Mouse (Mus musculus): ENCODE measurements around the gene Bsdc1. TPM values are rescaled to one million over a fixed set of nuclear protein-coding genes. Genes with fewer than 3 reads are reported as not detected.

Bsdc1 gene
- 18.0 and 19.5 TPM in 2 replicates for polyA plus RNA-seq (2016; fragmentation: Nextera tagmentation; extraction: Ambion mirVana)

DNA sequence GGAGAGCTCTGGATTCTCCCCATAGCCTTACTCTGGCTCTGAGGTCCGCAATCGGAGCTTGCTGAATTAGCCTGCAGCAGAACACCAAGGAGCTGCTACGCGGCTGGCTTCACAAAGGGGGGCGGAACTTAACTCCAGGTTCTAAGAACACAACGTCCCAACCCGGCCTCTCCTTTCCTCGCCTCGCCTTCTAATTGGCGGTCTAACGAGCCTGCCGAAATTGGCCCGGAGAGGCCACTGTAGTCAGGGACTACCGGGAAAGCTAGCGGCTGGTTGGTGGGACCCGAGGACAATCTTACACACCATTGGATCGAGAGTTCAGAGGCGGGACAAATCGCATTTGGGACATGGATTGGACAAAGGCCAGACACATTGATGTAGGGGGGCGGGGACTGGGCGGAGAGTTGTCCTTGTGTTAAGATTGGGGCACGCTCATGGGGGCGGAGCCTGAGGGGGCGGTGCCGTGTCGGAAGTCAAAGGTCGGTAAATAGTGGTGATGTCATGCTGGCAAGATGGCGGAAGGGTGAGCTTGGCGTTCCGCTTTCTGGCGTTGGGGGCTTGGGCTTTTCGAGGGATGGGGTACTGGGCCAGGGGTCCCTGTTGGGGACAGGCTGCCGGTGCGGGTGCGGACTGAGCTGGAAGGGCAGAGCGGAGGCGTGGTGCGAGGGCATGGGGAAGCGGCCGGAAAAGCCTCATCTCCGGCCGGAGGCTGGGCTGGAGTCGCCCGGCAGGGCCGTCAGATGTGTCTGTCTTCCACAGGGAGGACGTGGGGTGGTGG, at the start of gene Bsdc1:
Gene Bsdc1, plus strand, starts transcription at position 399 of the 778 bp plus-strand sequence.
- peaks cover 17% of the 10 kb centered on the region for H3K4me1 ChIP-seq
- peak; percentile 100 for DNase-seq (ENCODE audit: extremely low spot score, low spot score)
- no peaks in the 10 kb centered on the region for H3K27me3 ChIP-seq (ENCODE audit: poor library complexity, severe bottlenecking)
- H3K27ac ChIP-seq: peak within 1 kb of the TSS; percentile 89
- H3K36me3 ChIP-seq (replicated peaks): peaks cover 25% of the 10 kb centered on the region
- under 1% methylated on average over 46 of the region's 46 CpGs for WGBS
- H3K9me3 ChIP-seq: no peaks in the 10 kb centered on the region
- peak within 1 kb of the TSS; percentile 77 for H3K4me3 ChIP-seq

DNA sequence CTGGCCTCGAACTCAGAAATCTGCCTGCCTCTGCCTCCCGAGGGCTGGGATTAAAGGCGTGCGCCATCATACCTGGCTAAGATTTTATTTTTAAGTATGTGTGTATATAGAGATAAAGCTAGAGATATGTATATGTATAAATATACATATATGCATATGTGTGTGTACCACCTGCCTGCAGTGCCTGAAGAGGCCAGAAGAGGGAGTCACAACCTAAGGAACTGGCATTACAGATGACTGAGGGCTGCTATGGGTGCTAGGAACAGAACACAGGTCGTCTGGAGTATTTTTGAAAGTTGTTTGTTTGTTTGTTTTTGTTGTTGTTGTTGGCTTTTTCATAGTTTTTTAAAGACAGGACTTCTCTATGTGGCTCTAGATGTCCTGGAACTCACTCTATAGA, 45.5 kb upstream of the Bsdc1 start:
- Histone ChIP-seq H3K4me3 (no peak overlapping the region), H3K36me3 (replicated peaks) (no peaks in the 10 kb centered on the region), H3K27me3 (ENCODE audit: poor library complexity, severe bottlenecking) (no peaks in the 10 kb centered on the region), H3K9me3 (no peaks in the 10 kb centered on the region), H3K4me1 (no peaks in the 10 kb centered on the region), H3K27ac (no peak overlapping the region)
- DNase-seq (ENCODE audit: extremely low spot score, low spot score): no peak
- WGBS: 94% methylated on average over 5 of the region's 5 CpGs

DNA sequence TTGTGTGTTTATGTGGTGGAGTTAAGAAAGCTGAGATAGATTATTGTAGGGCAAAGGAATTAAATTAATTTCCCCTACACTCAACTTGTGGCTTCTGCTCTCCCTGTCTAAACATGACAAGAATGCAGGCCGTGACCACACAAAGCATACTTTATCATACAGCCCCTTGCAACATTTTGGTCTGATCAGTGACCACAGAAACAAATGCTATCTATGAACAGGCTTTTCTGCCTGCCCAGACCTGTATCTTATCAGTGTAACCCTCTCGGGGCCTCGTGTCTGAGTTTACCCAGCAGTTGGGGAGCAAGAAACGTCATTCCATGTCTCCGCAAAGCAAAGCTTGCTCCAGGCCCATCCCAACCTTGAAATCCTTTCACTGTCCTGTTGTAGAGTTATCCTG, 44.9 kb upstream of the Bsdc1 start:
- H3K4me3 ChIP-seq: no peak overlapping the region
- no peaks in the 10 kb centered on the region for H3K9me3 ChIP-seq
- no peak overlapping the region for H3K27ac ChIP-seq
- 87% methylated on average over 5 of the region's 5 CpGs for WGBS
- H3K27me3 ChIP-seq (ENCODE audit: poor library complexity, severe bottlenecking): no peaks in the 10 kb centered on the region
- DNase-seq (ENCODE audit: extremely low spot score, low spot score): no peak
- no peaks in the 10 kb centered on the region for H3K36me3 ChIP-seq (replicated peaks)
- no peaks in the 10 kb centered on the region for H3K4me1 ChIP-seq

DNA sequence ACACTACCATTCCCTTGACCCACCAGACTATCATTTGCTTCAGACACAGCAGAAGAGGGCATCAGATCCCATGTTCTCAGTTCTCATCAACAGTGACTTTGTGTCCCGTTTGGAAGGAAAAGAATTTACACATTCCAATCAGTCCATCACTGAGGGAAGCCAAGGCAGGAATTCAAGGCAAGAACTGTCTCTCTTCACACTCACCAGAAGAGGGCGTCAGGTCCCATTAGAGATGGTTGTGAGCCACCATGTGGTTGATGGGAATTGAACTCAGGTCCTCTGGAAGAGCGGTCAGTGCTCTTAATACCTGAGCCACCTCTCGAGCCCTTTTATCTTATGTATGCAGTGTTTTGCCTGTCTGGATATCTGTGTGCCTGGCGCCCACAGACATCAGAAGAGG, 43.1 kb upstream of the Bsdc1 start:
- no peaks in the 10 kb centered on the region for H3K9me3 ChIP-seq
- H3K27me3 ChIP-seq (ENCODE audit: poor library complexity, severe bottlenecking): no peaks in the 10 kb centered on the region
- DNase-seq (ENCODE audit: extremely low spot score, low spot score): no peak
- no peak overlapping the region for H3K27ac ChIP-seq
- 73% methylated on average over 5 of the region's 5 CpGs for WGBS
- no peaks in the 10 kb centered on the region for H3K36me3 ChIP-seq (replicated peaks)
- H3K4me1 ChIP-seq: no peaks in the 10 kb centered on the region
- no peak overlapping the region for H3K4me3 ChIP-seq

DNA sequence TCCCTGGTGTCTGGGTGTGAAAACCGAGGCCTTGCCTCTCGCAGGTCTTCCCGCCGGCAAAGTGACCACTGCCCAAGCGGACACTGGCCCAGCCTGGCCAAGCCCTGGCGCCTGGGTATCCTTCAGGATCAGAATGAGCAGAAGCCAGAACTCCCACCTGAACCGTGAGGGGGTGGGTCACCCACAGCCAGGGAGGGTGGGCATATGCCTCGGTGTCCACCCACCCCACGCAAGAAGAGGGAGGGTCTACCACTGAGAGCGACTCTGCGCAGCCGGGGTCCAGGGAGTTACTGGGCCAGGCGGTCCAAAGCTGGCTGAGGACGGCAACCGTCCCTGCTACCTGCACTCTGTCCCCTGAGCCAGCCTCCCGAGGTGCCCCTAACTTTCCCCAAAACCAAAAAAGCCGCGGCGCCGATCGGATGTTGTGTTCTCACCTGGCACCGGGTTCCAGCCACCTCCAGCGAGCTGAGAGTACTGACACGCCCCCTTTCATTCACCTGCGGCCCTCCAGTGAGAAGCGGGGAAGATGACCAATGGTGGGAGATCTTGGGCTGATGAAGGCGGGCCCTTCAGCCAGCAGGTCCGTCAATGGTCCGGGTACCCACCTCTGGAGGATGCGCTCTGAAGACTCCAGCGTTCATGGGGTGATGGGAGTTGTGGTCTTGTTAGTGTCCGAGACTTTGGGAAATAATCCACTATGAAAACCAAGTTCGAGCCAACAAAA, 20.9 kb upstream of the Bsdc1 start, which contains the start of gene Zbtb8b:
Gene Zbtb8b, minus strand, starts transcription at position 514 of the 724 bp plus-strand sequence.
- WGBS: 2% methylated on average over 33 of the region's 33 CpGs
- peak; percentile 65 for DNase-seq (ENCODE audit: extremely low spot score, low spot score)

DNA sequence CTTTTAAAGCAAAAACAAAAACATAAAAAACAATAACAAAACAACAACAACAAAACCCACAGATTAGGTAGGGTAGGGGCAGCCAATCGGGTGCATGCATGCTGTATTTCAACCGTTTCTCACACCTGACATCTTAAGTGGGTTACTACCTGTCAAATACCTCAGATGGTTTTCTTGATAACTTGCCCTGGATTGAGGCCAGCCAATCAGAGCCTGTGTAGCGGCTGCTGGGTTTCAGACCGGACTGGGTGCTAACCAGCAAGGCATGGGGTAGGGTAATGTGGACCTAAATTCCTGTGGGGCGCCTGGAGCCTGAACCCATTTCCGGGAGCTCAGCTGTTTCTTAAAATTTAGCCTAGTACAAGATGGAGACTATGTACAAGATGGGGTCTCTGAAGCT, 20.2 kb upstream of the Bsdc1 start:
- no peak for DNase-seq (ENCODE audit: extremely low spot score, low spot score)
- no peaks in the 10 kb centered on the region for H3K36me3 ChIP-seq (replicated peaks)
- peaks cover 14% of the 10 kb centered on the region for H3K4me1 ChIP-seq
- peaks cover 43% of the 10 kb centered on the region for H3K27me3 ChIP-seq (ENCODE audit: poor library complexity, severe bottlenecking)
- WGBS: 21% methylated on average over 6 of the region's 6 CpGs
- no peaks in the 10 kb centered on the region for H3K9me3 ChIP-seq
- H3K4me3 ChIP-seq: peak overlapping the region; percentile 61
- H3K27ac ChIP-seq: no peak overlapping the region

More for the DNA sequence above, 20.9 kb upstream of the Bsdc1 start, which contains the start of gene Zbtb8b:
- H3K27me3 ChIP-seq (ENCODE audit: poor library complexity, severe bottlenecking): peaks cover 43% of the 10 kb centered on the region
- peak within 1 kb of the TSS; percentile 40; the same call in 1 of the 2 replicates for H3K27ac ChIP-seq
- no peaks in the 10 kb centered on the region for H3K9me3 ChIP-seq
- H3K4me1 ChIP-seq: peaks cover 14% of the 10 kb centered on the region
- H3K4me3 ChIP-seq: peak within 1 kb of the TSS; percentile 61
- H3K36me3 ChIP-seq (replicated peaks): no peaks in the 10 kb centered on the region

DNA sequence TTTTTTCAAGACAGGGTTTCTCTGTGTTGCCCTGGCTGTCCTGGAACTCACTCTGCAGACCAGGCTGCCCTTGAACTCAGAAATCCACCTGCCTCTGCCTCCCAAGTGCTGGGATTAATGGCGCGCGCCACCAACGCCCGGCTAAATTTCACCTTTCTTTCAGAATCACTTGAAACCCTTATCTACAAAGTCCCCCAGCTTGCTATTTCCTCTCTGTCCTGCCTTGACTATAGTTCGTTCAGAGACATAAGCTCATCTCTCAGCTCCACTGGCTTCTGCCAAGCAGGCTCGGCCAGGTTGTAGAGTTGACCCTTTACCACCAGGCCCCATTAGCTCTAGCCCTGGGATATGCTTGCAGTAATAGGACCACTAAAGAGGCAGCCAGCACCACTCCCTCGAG, 14.0 kb upstream of the Bsdc1 start:
- WGBS: 82% methylated on average over 8 of the region's 8 CpGs
- Histone ChIP-seq H3K4me3 (no peak overlapping the region), H3K36me3 (replicated peaks) (no peaks in the 10 kb centered on the region), H3K9me3 (no peaks in the 10 kb centered on the region), H3K27me3 (ENCODE audit: poor library complexity, severe bottlenecking) (peaks cover 9% of the 10 kb centered on the region), H3K27ac (no peak overlapping the region), H3K4me1 (no peaks in the 10 kb centered on the region)
- DNase-seq (ENCODE audit: extremely low spot score, low spot score): no peak

DNA sequence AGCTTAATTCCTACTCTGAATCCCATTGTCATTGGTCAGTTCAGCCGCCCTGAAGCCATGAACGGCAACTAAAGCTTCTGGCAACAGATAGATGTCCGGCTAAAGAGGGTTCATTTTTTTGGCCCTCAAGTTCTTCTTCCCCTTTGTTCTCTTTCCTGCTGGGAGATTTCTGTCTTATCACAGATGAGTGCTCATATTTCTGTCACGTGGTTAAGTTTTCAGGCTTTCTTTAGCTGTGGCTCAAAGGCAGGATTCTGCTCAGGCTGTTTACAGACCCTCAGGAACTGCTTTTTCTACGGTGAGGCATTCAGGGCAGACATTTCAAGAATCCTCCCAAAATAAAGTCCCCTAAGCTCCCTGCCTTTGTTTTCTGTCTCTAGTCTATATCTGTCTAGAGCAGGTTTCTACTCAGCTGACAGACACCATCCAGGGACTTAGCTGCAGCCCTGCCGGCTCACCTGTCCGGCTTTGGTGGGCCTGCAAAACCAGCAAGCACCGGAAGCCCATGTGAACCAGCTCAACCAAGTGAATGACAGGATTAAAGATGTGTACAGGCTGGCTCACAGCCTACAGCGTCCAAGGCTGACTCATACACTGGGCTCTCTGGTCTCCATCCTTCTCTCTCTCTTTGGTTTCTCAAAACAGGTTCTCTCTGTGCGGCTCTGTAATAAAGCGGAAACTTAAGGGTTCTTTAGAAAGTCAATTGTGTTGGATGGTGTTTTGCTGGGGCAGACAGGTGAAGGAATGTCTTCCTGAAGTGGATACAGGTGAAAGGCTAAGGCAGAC, 13.4 kb upstream of the Bsdc1 start:
- H3K4me3 ChIP-seq: no peak overlapping the region
- no peaks in the 10 kb centered on the region for H3K9me3 ChIP-seq
- H3K27ac ChIP-seq: no peak overlapping the region
- H3K36me3 ChIP-seq (replicated peaks): no peaks in the 10 kb centered on the region
- no peaks in the 10 kb centered on the region for H3K4me1 ChIP-seq
- H3K27me3 ChIP-seq (ENCODE audit: poor library complexity, severe bottlenecking): peaks cover 3% of the 10 kb centered on the region
- WGBS: 83% methylated on average over 11 of the region's 11 CpGs
- no peak for DNase-seq (ENCODE audit: extremely low spot score, low spot score)

DNA sequence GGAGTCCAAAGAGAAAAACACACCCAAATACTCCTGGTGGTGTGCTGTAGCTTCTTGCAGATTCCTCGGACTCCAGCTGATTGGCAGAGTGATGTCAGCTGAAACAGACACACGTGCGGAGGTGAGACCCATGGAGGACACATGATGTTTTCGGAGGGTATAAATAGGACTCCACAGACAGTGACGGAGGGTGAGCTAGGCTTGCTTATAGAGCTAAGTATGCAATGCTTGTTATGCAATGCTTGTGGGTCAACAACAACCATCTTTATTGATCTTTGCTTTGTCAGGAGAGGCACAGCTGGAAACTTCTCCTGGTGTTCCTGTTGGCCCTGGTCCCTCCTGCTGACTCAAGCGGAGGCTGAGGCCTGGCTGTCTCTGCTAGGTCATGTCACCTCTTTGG, 12.7 kb upstream of the Bsdc1 start:
- 90% methylated on average over 6 of the region's 6 CpGs for WGBS
- H3K9me3 ChIP-seq: no peaks in the 10 kb centered on the region
- no peak overlapping the region for H3K27ac ChIP-seq
- no peak overlapping the region for H3K4me3 ChIP-seq
- no peaks in the 10 kb centered on the region for H3K36me3 ChIP-seq (replicated peaks)
- no peaks in the 10 kb centered on the region for H3K4me1 ChIP-seq
- DNase-seq (ENCODE audit: extremely low spot score, low spot score): no peak
- no peaks in the 10 kb centered on the region for H3K27me3 ChIP-seq (ENCODE audit: poor library complexity, severe bottlenecking)

DNA sequence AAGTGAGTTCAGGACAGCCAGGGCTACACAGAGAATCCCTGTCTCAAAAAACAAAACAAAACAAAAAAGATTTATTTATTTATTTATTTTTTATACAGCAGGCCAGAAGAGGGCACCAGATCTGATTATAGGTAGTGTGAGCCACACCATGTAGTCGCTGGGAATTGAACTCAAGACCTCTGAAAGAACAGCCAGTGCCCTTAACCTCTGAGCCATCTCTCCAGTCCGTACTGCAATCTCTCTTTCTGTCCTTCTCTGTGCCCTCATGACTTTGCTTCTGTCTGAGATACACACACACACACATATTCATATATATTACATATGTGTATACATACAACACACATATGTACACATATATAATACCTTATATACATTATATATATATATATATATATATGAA, 10.5 kb upstream of the Bsdc1 start:
- no peak for DNase-seq (ENCODE audit: extremely low spot score, low spot score)
- H3K9me3 ChIP-seq: no peaks in the 10 kb centered on the region
- no peaks in the 10 kb centered on the region for H3K27me3 ChIP-seq (ENCODE audit: poor library complexity, severe bottlenecking)
- 88% methylated on average over 2 of the region's 2 CpGs for WGBS
- H3K4me3 ChIP-seq: no peak overlapping the region
- no peak overlapping the region for H3K27ac ChIP-seq
- no peaks in the 10 kb centered on the region for H3K36me3 ChIP-seq (replicated peaks)
- no peaks in the 10 kb centered on the region for H3K4me1 ChIP-seq

DNA sequence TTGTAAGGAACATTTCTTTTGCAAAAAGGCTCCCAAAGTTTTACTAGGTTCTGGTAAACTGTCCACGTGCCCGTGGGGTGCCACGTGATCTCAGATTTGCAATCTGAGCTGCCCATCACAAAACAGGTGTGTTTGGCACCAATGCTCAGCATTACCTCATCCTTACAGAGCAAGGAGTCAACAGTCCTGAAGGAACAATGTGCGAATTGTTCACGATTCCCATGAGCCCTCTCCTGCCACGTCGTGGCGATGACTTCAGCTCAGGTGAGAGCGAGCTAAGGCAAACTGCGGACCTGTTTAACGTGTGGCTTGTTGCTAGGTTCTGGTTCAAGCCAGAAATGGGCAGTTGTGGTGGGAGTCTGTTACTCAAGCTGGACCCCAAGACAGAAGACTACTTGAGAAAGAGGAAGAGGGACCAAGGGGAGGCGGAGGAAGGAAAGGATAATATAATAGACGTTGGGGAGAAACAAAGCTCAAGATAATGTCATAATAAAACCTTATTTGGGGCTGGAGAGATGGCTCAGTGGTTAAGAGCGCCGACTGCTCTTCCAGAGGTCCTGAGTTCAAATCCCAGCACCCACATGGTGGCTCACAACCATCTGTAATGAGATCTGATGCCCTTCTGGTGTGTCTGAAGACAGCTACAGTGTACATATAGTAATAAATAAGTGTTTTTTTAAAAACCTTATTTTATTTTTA, 9.8 kb upstream of the Bsdc1 start:
- H3K9me3 ChIP-seq: no peaks in the 10 kb centered on the region
- H3K36me3 ChIP-seq (replicated peaks): no peaks in the 10 kb centered on the region
- DNase-seq (ENCODE audit: extremely low spot score, low spot score): no peak
- H3K27me3 ChIP-seq (ENCODE audit: poor library complexity, severe bottlenecking): no peaks in the 10 kb centered on the region
- WGBS: 86% methylated on average over 15 of the region's 15 CpGs
- no peak overlapping the region for H3K4me3 ChIP-seq
- no peak overlapping the region for H3K27ac ChIP-seq
- H3K4me1 ChIP-seq: no peaks in the 10 kb centered on the region

DNA sequence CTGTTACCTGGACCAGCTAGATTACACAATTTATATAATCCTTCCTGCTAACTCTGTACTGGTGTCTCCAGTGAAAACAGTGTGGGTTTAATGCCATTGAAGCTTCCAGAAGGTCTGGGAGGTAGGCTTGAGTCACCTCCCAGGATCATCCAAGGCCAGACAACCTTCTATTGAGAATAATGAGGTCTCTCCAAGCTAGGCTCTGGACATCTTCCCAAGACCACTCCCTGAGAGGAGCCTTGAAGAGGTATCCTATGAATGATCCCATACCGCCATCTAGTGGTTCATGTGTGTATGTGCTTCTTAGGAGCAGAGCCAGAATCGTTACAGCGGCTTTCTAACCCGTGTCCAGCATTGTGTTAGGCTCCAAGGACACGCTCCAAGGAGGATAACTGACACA, 6.1 kb upstream of the Bsdc1 start:
- WGBS: 4% methylated on average over 5 of the region's 5 CpGs
- Histone ChIP-seq H3K4me3 (no peak overlapping the region), H3K27ac (no peak overlapping the region), H3K4me1 (no peaks in the 10 kb centered on the region), H3K27me3 (ENCODE audit: poor library complexity, severe bottlenecking) (no peaks in the 10 kb centered on the region), H3K36me3 (replicated peaks) (no peaks in the 10 kb centered on the region), H3K9me3 (no peaks in the 10 kb centered on the region)
- DNase-seq (ENCODE audit: extremely low spot score, low spot score): peak; percentile 68
